Mouse (Mus musculus) ovary, postnatal 36 days (tissue): Measurements from ENCODE around the gene Vwa1.
A peak's percentile ranks its signal among the peaks of the same experiment; 100 is the strongest.

ENCODE experiments used
- DNase-seq: peaks from one replicate; pipeline ENCODE4 v3.0.0; 2022; ENCODE audit warnings: low spot score, mixed read lengths

Gene Vwa1

DNA sequence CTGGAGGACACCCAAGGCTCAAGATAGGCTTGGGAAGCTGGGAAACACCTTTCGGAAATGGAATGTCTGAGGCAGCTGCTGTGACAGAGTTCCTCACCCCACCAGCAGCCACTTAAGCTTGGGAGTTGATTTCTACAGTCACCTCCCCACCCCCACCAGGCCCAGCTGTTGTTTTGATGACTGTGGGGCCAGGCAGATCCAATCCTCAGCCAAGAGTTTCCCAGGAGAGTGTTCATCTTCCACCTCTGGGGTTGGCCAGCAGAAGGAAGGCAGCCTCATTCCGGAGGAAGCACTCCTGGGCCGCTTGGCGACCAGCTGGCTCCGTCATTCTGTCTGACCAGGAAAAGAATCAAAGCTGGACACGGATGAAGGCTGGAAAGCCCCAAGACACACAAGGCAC lies 6.4 kb upstream of the Vwa1 start:
- DNase-seq: peak; percentile 58

DNA sequence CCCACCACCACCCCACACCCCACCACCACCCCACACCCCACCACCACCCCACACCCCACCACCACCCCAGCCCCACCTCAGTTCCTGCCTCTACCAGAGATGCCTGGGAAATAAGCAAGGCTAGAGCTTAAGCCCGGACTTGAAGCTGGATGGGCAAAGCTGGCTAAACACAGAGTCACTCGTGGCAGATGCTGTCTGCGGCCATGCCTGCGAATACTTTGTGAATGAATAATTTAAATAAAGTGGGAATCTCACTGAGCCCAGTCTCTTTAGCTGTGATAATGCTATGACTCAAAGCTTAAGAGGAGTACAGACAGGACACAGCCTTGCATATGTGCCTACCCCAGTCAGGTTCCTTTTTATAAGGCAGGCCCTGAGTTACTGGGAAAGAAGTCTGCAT lies 5.0 kb upstream of the Vwa1 start:
- DNase-seq: no peak

DNA sequence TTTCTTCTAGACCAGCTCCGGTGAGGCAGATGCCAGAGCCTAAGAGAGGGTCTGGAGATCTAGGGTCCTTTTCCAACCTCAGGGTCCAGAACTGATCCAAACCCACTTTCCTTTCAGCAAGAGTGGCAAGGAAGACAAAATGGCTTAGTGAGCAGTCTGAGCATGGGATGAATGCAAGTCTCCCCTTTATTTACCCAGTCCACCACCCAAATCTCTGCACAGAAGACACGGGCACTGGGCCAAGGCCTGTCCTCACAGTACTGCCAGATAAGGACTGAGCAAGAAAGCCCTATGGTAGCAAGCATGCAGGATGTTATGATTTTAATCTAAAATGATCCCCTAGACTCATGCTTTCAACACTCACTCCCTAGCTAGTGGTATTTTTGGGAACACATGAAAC lies 3.3 kb upstream of the Vwa1 start:
- DNase-seq: peak; percentile 72

DNA sequence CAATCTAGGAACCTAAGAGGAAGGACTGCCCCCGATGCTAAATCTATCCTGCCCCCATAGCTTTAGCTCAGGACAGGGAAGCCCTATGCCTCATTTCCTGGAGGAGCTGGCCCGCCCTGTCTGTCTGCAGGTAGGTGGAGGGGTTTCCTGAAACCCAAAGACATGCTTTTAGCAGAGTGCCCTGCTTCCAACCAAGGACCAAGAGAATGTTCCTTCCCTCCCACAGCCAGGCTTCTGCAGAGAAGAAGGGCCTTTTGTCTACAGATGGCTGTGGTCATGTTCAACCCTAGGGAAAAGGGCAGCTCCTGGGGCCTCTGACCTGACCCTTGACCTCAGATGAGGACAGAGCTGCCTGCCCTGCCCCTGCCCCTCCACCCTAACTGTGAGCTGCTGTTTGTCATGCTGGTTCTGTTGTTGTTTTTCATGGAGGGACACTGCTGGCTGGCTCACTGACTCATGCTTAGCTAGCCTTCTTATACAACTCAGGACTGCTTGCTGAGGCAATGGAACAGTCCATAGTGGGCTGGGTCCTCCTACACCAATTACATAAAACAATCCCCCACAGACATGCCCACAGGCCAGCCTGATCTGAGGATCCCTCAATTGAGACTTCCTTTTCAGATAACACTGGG lies 2.3 kb upstream of the Vwa1 start:
- DNase-seq: no peak

DNA sequence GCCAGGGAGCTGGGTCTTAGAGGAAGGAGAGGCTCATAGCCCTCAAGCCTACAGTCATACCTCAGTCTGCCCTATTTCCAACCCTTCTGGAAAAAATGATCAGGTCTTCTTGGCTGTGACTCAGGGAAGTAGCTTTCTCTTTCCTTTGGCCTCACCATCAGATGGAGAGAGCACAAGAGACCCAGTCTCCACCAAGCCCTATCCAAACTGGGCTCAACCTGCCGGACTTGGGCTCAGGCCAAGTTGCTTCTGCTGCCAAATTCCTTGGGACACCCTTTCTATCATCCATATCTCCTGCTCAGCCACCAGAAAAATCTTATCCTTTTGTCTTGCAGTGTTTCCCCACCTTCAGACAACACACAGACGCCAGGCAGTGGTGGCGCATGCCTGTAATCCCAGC lies 1.4 kb upstream of the Vwa1 start:
- no peak for DNase-seq

DNA sequence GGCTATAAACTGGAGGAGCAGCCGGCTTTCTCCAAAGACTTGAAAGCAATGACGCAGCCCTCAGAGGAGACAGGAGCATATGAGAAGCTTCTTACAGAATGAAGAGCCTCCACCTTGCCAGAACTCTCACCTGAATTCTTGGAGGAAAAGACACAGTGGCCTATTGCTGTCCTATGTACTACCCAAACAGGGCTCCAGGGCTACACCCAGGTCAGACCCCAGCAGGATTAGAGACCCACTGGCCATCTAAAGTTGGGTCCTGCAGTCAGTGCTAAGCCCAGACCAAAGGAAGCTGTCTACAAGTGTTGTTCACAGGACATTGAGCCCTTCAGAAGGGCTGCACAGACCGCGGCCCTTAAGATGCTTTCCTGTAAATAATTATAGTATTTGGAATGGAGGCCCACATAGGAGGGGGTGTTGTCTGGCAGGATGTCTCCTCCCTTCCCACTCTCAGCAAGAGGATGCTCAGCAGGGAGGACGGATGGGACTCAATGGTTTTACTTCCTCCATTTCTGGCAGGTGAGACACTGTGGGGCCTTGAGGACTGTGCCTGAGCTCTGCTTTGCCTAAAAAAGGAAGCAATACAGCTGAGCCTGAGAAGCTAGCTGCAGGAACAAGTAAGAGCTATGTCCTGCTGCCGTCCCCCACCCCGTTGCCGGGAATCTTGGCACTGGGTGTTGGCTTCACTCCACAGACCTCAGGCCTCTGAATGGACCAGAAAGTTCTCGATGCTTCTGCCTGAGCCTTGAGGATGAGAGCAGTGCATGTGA lies 658 bp upstream of the Vwa1 start:
- DNase-seq: no peak

DNA sequence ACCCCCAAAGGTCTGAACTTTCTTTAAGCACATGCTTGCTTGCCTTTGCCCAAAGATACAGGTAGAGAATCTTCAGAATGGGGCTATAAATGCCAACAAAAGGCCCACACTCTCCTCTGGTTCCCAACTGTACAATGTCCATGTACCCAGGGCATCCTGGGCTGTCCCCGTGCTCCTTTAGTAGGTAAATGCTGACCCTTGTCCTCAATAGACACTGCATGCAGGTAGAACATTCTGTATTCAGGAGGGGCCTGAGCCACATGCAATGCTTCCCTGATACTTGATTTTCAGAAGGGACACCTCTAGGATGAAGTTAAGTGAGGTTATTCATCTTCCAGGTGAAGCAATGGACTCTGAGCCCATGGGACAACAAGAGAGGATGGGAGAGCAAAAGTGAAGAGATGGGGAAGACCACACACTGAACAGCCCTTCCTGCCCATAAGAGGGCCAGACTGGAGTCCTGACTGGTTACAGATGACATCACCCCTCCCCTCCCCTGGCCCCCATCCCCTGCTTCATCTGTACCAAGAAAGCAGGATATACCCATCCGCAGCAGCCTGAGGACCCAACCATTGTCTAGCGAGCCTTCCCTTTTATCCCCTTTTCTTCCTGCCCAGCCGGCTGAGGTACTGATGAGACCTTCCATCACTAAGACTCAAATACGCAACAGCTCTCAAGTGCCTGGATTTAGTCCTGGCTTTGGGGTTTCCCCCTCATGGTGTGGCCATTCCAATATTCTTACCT lies 991 bp downstream of the Vwa1 start:
- DNase-seq: no peak

DNA sequence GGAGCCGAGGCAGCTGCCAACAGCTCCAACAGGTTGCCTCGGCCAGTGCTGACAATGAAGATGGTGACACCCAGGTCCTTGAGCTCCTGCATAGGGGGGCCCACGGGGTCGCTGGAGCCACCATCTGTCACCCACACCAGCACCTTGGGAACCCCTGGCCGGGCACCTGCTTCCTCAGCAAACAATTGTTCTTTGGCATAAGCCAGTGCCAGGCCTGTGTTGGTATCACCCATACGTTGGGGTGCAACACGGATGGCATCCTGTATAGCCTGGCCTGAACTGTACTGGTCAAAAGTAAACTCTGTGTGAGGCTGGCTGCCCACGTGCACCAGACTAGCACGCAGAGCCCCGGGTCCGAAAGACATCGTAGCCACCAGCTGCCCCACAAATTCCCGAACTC lies 1.7 kb downstream of the Vwa1 start:
- no peak for DNase-seq

DNA sequence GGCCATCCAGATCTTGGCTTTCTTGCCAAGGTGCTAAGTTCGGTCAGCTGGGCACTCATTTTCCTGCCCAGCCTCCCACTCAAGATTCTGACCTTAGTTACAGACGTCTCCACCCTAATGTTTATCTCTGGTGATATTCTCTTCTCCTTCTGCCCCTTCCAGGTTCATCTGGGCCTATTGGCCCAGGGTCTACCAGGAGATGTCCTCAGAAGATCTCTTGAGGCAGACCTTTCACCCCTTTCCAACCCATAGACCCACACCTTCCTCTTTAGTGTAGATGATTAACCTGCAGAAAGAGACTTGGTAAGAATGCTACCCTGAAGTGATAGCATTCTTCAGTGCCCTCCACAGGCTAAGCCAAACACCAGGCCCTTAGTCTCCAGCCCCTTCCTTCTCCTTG lies 2.8 kb downstream of the Vwa1 start:
- no peak for DNase-seq

DNA sequence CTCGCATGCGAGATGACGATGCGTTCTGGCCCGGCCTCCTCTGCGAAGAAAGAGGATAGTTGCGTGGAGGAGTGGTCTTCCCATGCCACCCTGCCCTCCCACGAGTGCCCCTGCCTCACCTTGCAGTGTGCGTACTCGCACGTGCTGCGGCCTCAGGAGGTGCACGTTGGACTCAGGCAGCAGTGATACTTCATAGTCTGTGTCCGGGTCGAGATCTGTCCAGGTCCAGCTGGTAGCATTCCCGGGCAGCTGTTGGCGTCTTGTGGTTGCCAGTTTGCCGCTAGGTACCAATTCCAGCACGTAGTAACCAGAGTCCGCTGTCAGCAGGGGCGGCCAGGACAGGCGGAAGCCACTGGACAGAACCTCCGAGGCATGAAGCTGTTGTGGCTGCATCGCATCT lies 3.9 kb downstream of the Vwa1 start:
- DNase-seq: no peak

DNA sequence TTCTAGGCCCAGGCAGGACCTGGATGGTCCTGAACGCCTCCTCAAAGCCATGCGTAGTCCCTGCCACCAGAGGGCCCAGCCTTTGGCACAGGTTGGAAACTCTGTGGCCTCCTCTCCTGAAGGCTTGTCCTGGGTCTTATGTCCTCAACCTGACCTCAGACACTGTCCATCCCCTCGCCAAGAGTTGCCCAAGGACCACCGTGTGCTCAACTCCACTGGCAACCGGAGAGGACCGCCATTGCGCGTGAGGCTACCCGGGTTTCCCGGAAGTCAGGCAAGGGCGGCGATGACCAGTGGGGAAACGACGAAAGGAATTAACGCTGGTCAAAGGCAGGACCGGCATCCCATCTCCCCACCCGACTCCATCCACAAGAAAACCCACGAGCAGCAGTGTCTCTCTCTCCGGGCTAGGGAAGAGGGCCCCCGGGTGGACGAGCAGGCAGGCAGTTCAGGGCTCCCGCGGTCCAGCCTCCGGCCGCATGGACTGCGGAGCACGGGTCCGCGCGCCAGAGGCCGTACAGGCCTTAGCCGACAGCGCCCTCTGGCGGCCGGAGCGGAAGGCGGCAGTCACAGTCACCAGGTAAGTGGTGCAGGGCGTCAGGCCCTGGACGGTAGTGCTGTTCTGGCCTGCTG lies 4.5 kb downstream of the Vwa1 start:
- DNase-seq: peak; percentile 91

DNA sequence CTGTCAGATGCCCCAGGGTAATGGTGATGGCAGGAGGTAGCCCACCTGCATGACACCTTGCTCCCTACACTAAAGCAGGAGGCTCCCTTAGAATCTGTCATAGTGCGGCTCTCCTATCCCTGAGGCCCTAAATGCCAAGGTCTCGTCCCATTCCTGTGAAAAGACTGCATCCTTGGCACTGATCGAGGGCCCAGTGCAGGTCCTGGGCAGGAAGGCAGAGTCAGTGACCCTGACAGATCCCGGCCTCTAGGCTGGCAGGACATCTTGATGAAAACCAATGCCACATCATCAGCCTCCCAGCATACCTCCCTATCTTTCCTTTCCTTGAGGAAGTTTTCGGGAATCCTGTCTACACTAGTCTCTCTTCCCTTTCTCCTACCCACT lies 5.0 kb downstream of the Vwa1 start:
- no peak for DNase-seq

DNA sequence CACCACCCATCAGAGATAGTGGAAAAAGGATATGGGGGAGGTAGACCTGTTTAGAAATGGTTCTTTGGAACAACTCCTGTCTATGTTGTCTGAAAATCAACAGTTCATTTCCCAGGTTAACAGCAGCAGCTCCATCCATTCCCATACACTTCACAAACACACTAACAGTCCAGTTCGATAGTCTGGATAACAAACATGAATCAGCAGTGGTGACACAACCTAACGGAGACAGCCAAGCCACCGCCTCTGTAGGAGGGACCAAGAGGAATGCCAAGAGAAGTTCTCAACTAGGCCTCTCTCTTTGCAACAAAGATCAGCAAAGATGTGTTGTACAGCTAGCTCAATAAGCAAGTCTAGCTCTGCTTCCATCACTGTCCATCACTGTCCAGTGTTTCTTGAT lies 12.1 kb downstream of the Vwa1 start:
- no peak for DNase-seq

DNA sequence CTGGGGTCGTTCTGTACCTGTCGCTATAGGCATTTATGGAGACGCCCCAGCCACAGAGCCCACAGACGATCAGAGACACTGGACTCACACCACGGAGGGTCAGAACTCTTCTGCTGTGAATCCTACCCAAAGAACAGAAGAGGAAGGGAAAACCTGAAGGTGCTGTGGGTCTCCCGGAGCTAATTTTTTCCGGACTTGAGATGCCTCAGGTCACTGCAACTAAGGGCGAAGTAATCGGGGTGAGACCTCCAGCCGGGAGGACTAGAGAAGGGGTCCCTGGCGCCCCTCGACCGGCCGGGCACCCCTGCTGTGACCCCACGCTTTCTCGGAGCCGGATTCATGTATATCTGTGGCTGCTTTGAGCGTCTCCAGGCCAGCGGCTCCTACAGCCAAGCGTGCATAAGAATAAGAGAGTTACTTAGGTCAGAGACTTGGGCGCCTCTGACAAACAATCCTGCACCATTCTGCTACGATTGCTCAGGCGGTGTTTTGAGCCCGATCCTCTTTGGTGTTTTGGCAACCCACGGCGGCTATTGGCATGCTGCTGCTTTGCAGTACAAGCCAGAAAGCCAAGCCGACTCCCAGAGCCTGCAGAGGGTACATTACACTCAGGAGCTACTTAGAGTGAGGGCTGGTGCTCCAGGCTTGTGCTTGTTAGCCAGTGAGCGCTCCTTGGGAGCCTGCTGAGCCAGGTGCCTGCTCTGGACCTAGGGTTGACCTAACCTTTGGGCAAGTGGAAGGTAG lies 13.0 kb downstream of the Vwa1 start:
- DNase-seq: no peak

DNA sequence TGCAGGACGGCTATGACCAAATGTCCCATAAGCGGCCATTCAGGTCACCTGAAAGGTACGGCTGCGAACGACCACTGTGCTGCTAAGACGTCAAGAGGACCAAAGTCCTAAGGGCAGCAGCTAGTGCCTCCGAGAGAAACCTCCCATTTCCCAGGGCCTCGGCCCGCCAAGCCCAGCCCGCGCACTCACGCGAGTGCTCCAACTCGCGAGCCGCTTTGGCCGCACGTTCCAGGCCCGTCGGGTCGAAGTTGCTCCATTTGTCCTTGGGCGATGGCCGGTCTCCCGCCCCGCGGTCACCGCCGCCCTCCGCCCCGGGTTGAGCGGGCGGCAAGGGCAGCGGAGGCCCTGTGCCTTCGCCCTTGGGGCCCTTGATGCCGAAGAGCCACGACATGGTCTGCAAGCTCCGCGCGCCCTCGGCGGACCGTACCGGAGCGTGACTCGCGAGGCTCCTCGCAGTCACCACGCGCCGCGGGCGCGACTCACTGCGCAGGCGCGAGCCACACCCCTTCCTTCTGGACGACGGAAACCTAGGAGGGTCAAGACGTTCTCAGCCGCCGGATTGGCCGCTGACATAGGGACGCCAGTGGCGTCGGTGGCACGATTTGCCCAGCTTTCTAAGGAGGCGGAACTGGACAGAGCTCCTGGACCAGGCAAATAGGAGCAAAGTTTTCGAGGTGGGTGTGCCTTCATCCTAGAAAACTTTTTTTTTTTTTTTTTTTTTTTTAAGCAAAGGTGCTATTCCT lies 13.7 kb downstream of the Vwa1 start, which contains the start of gene Atad3a:
TSS of gene Atad3a (minus strand) at position 481 of the 743 bp plus-strand sequence.
- DNase-seq: peak; percentile 96

DNA sequence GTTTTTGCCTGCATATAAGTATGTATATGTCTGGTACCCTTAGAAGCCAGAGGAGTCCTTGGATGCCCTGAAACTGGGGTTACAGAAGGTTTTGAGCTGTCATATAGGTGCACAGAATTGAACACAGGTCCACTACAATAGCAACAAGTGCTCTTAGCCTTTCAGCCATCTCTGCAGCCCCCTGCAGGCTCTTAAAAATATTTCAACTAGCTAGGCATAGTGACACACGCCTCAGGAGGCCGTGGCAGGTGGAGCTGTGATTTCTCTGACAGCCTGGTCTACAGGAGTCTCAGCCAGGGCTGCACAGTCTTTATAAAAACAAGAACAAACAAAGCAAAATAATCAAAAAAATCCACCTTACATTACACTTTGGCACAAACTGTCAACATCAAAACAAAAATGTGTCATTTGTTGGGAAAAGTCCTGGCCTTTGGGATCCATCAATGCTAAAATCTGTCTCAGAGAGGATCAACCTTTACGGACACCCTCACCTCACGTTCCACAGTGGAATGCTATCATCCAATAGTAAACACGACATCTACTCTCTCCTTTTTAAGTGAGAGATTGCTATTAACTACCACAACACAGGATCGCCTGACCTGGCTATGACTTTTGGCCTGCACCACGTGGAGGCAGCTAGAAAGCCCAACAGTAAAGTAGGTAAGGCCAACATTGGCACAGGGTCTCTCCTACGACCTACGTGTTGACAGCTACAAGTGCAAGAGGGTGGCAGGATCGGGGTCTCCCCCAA lies 14.5 kb downstream of the Vwa1 start:
- DNase-seq: no peak

DNA sequence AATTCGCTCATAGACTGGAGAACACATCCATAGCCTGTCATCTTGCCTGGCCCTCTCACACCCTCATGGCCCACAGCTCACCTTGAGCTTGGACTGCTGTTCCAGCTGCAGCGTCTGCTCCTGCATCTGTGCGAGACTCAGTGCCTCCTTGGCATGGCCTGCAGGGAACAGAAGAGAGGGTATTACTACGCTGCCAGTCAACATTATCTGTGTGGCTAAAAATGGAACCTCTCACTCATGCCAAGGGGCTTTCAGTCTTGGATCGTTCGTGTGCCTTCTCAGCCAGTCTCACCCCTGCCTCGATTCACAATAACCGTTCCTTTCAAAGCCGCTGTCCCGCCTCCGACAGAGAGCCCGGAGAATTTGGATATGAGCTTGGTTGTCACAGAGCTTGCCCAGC lies 17.5 kb downstream of the Vwa1 start:
- no peak for DNase-seq

DNA sequence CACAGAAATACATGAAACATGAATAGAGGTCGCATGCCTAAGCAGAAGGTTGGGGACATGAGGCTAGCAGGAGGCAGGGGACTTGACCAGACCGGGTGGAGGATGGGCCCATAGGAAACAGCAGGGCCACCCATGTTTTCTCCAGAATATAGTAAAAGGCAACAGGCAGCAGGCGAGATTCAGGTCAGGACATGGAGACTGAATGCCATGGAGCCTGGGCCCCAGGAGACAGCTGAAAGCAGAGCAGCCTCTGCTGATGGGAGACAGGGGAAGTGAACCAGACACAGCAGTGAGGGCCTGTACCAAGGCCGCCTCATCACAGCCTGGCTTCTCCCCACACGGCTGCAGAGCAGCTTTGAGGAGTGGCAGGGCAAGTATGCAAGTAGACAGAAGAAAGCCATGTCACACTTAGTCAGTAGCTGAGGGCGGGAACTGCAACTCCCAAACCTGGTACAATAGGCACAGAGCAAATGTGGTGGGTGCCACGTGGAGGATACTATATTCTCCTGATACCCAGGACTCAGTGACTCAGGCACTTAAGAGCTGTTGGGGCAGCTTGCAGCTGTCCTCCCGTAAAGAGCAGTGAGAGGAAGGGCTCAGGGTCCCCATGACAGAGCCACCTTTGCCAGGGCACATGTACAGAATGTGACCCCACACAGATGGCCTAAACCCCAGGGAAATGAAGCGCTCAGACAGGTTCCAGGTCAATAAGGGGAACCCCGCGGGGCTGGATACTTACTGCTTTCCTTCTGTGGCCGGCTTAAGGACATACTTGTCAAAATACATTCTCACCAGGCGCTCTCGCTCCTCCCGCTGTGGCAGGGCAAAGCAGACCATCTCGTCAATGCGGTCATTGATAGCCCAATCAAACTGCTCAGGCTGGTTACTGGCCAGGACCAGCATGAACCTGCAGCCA lies 27.7 kb downstream of the Vwa1 start:
- no peak for DNase-seq

DNA sequence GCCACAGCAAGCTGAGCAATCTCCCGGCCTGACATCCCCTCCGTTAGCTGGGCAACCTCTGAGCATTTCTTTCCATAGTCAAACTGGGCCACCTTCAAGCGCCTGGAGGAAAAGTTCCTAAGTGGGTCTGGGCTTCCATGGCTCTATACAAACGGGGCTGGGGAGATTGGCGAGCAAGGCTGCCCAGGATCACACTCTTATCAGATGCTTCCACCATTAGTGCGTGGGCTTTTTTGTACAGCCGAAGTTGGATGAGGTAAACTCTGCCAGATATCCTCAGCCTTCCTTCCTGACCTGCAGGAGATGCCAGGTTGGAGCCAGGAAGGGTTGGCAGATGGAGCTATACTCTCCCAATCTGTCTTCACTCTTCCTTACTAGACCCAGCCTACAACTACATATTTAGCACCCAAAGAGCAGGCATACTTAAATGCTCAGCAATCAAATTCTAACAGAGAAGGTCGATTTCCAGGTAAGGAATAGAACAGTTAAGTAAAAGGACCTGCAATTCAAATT lies 28.4 kb downstream of the Vwa1 start:
- DNase-seq: no peak
